Mouse (Mus musculus) midbrain, embryonic 11.5 days (tissue): ENCODE data around the gene Tuba4a. TPM values are rescaled to one million over a fixed set of nuclear protein-coding genes. Genes with fewer than 3 reads are reported as not detected.
A peak's percentile ranks its signal among the peaks of the same experiment; 100 is the strongest.

Experiments used
- ATAC-seq: fragments of 200-750 bp; cut with Nextera tagmentation; 2 replicates; pipeline ENCODE4 v1.8.0; 2017; ENCODE audit warnings: moderate TSS enrichment, moderate library complexity; ENCODE audit not compliant: low FRiP score
- DNase-seq: peaks from one replicate; pipeline ENCODE4 v3.0.0; 2015; ENCODE audit warnings: low spot score; ENCODE audit errors: missing footprints
- H3K27ac ChIP-seq: fragments of 300-500 bp; sonication (generic); 2 replicates; pipeline ENCODE4 v1.5.1; 2014; ENCODE audit warnings: low read depth, low read length
- H3K27me3 ChIP-seq: fragments of 300-500 bp; sonication (generic); 2 replicates; pipeline ENCODE4 v1.6.1; 2014; ENCODE audit warnings: mild to moderate bottlenecking, low read length, moderate library complexity, mixed read lengths; ENCODE audit not compliant: control insufficient read depth, insufficient read depth
- H3K36me3 ChIP-seq: fragments of 300-500 bp; sonication (generic); 2 replicates; pipeline ENCODE4 v1.6.1; 2014; ENCODE audit warnings: mild to moderate bottlenecking, low read length, moderate library complexity, mixed read lengths; ENCODE audit not compliant: control insufficient read depth, insufficient read depth
- H3K4me1 ChIP-seq: fragments of 300-500 bp; sonication (generic); 2 replicates; pipeline ENCODE4 v1.6.1; 2014; ENCODE audit warnings: low read length; ENCODE audit not compliant: control insufficient read depth, insufficient read depth
- H3K4me2 ChIP-seq: fragments of 300-500 bp; sonication (generic); 2 replicates; pipeline ENCODE4 v1.6.1; 2014; ENCODE audit warnings: mild to moderate bottlenecking, moderate library complexity
- H3K4me3 ChIP-seq: fragments of 300-500 bp; sonication (generic); 2 replicates; pipeline ENCODE4 v1.5.1; 2014; ENCODE audit warnings: low read depth, low read length
- H3K9ac ChIP-seq: fragments of 300-500 bp; sonication (generic); 2 replicates; pipeline ENCODE4 v1.6.1; 2014; ENCODE audit warnings: low read length
- H3K9me3 ChIP-seq: fragments of 300-500 bp; sonication (generic); 2 replicates; pipeline ENCODE4 v1.6.1; 2016; ENCODE audit warnings: low read length; ENCODE audit not compliant: control insufficient read depth
- WGBS: fragments of 180-500 bp; shearing (Covaris S2); extraction: QIAGEN DNeasy Blood & Tissue Kit; methylation state at CpG from one replicate; pipeline ENCODE4 v1.1.7; 2014; 5-methylcytosine and 5-hydroxymethylcytosine counted together
- polyA plus RNA-seq: library from polyadenylated mRNA; unstranded; fragments of >200 nt; fragmentation: Nextera tagmentation; extraction: Ambion mirVana; gene quantifications from 2 replicates; pipeline ENCODE4 v1.2.1, GENCODE M21; 2014

Tuba4a gene
- polyA plus RNA-seq: 7.9 and 9.6 TPM in 2 replicates

- Histone ChIP-seq H3K27me3 (peaks cover 47% of the 10 kb centered on the region), H3K9me3 (no peaks in the 10 kb centered on the region), H3K4me1 (peaks cover 11% of the 10 kb centered on the region), H3K4me3 (peak within 1 kb of the TSS; percentile 49), H3K36me3 (0 out of 2 replicates have a peak, but pooled peaks cover 2% of the 10 kb centered on the region), H3K27ac (no peak within 1 kb of the TSS), H3K9ac (peak within 1 kb of the TSS; percentile 47), H3K4me2 (peak within 1 kb of the TSS; percentile 94)
- DNase-seq: peak; percentile 94
- under 1% methylated on average over 34 of the region's 34 CpGs for WGBS
- ATAC-seq: peak; percentile 49; the same call in 1 of the 2 replicates
Measured at GRCm38 (mm10) chr1:75219531-75219930, at the start of gene Tuba4a. Tuba4a (minus strand) TSS chr1:75219865.

- ATAC-seq: peak; percentile 63
Measured at GRCm38 (mm10) chr1:75264091-75264880, 44.6 kb upstream of the Tuba4a start, which contains the start of gene Ptprn. Ptprn (minus strand) TSS chr1:75264502.

GRCm38 (mm10) chr1:75262969-75263951 is 43.6 kb upstream of the Tuba4a start:
- Histone ChIP-seq H3K27me3 (peaks cover 26% of the 10 kb centered on the region), H3K4me3 (peak overlapping the region; percentile 42), H3K9ac (peak overlapping the region; percentile 52), H3K9me3 (no peaks in the 10 kb centered on the region), H3K36me3 (no peaks in the 10 kb centered on the region), H3K4me1 (no peaks in the 10 kb centered on the region), H3K4me2 (peak overlapping the region; percentile 67), H3K27ac (no peak overlapping the region)
- DNase-seq (peak; percentile 93), ATAC-seq (peak; percentile 59)
- WGBS: 1% methylated on average over 40 of the region's 40 CpGs

More at GRCm38 (mm10) chr1:75264091-75264880, 44.6 kb upstream of the Tuba4a start, which contains the start of gene Ptprn:
- DNase-seq: peak; percentile 87
- WGBS: 13% methylated on average over 32 of the region's 32 CpGs
- peak within 1 kb of the TSS; percentile 42 for H3K4me3 ChIP-seq
- no peaks in the 10 kb centered on the region for H3K36me3 ChIP-seq
- H3K9ac ChIP-seq: peak within 1 kb of the TSS; percentile 52
- H3K27ac ChIP-seq: no peak within 1 kb of the TSS
- no peaks in the 10 kb centered on the region for H3K4me1 ChIP-seq
- peak within 1 kb of the TSS; percentile 67 for H3K4me2 ChIP-seq
- peaks cover 26% of the 10 kb centered on the region for H3K27me3 ChIP-seq
- H3K9me3 ChIP-seq: no peaks in the 10 kb centered on the region

- Histone ChIP-seq H3K36me3 (no peaks in the 10 kb centered on the region), H3K4me2 (no peak overlapping the region), H3K9me3 (no peaks in the 10 kb centered on the region), H3K27me3 (peaks cover 26% of the 10 kb centered on the region), H3K4me3 (no peak overlapping the region), H3K9ac (no peak overlapping the region), H3K4me1 (no peaks in the 10 kb centered on the region), H3K27ac (no peak overlapping the region)
- DNase-seq: no peak
- no peak for ATAC-seq
Measured at GRCm38 (mm10) chr1:75261278-75261677, 41.6 kb upstream of the Tuba4a start.

- no peak overlapping the region for H3K27ac ChIP-seq
- ATAC-seq (no peak), DNase-seq (peak; percentile 4)
- no peaks in the 10 kb centered on the region for H3K36me3 ChIP-seq
- H3K9me3 ChIP-seq: no peaks in the 10 kb centered on the region
- no peaks in the 10 kb centered on the region for H3K4me1 ChIP-seq
- WGBS: 75% methylated on average over 10 of the region's 10 CpGs
- no peak overlapping the region for H3K4me2 ChIP-seq
- no peak overlapping the region for H3K4me3 ChIP-seq
- H3K27me3 ChIP-seq: no peaks in the 10 kb centered on the region; the same call in 1 of the 2 replicates
- H3K9ac ChIP-seq: no peak overlapping the region
Measured at GRCm38 (mm10) chr1:75255516-75256046, 35.9 kb upstream of the Tuba4a start.

GRCm38 (mm10) chr1:75254625-75255013 is 35.0 kb upstream of the Tuba4a start:
- no peak overlapping the region for H3K27ac ChIP-seq
- H3K9ac ChIP-seq: no peak overlapping the region
- H3K4me3 ChIP-seq: no peak overlapping the region
- H3K4me2 ChIP-seq: no peak overlapping the region
- H3K27me3 ChIP-seq: no peaks in the 10 kb centered on the region; the same call in 1 of the 2 replicates
- no peaks in the 10 kb centered on the region for H3K4me1 ChIP-seq
- DNase-seq: peak; percentile 73
- WGBS: 74% methylated on average over 8 of the region's 8 CpGs
- H3K9me3 ChIP-seq: no peaks in the 10 kb centered on the region
- ATAC-seq: no peak
- no peaks in the 10 kb centered on the region for H3K36me3 ChIP-seq

DNA sequence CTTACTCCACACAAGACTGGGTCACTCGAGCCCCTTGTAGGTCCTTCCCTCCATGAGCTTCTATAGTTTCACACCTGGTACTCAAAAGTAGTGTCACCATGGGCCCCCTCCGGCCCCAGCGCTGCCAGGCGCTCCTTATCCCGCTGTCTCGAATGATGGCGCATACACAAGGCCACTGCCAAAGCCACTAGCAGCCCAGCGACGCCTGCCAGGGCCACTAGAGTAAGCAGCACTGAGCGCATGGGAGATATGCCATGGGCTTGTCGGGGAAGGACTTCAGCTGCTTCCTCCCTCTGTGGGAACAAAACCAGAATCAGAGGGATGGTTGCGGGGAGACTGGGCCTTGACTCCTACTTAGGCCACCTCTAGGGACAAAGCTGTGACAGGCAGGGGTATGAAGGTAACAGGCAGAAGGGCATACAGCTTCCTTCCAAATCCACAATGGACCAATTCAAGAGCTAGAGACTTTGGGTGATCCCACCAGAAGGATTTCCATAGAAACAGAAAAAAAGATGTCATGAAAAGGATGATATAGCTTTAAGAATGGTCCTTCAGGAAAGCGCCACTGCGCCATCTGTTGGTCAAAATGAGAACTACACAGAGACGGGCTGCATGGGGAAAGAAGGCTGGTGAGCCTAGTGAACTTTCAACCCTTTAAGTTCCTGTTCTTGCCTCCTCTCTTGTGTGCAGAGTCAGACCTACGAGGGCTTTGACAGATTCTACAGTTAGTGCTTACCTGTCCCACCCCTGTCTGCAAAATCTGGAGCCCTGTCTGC is 34.4 kb upstream of the Tuba4a start:
- no peaks in the 10 kb centered on the region for H3K9me3 ChIP-seq
- H3K9ac ChIP-seq: no peak overlapping the region
- WGBS: 65% methylated on average over 16 of the region's 16 CpGs
- no peak overlapping the region for H3K27ac ChIP-seq
- no peaks in the 10 kb centered on the region; the same call in 1 of the 2 replicates for H3K27me3 ChIP-seq
- H3K4me3 ChIP-seq: no peak overlapping the region
- ATAC-seq (no peak), DNase-seq (peak; percentile 99)
- no peaks in the 10 kb centered on the region for H3K36me3 ChIP-seq
- H3K4me1 ChIP-seq: no peaks in the 10 kb centered on the region
- H3K4me2 ChIP-seq: no peak overlapping the region

DNA sequence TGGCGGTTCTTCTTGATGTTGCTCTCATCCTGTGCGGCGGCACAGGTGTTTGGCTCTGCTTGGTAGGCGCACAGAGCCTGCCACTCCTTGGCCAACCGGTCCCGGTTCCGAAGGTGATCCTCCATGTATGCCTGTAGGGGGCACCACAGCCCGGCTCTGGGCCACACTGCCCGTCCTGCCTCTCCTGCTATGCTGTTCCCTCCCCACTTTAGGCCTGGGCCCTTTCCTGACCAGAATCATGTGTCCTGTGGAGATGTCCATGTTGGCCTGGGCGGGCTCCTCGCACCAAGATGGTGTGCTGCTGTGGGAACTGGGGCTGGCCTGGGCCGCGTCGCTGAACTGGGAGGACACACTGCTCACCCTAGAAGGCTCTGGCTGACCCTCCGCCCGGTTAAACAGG is 33.4 kb upstream of the Tuba4a start:
- WGBS: 79% methylated on average over 16 of the region's 16 CpGs

More for the DNA sequence above, 33.4 kb upstream of the Tuba4a start:
- H3K27me3 ChIP-seq: no peaks in the 10 kb centered on the region; the same call in 1 of the 2 replicates
- no peaks in the 10 kb centered on the region for H3K9me3 ChIP-seq
- DNase-seq (peak; percentile 49), ATAC-seq (0 out of 2 replicates have a peak, but pooled peaks have one; percentile 8)
- H3K4me1 ChIP-seq: no peaks in the 10 kb centered on the region
- no peak overlapping the region for H3K9ac ChIP-seq
- H3K27ac ChIP-seq: no peak overlapping the region
- H3K4me2 ChIP-seq: no peak overlapping the region
- H3K36me3 ChIP-seq: no peaks in the 10 kb centered on the region
- H3K4me3 ChIP-seq: no peak overlapping the region
